Mouse (Mus musculus): ENCODE measurements around the gene Mss51.

DNA sequence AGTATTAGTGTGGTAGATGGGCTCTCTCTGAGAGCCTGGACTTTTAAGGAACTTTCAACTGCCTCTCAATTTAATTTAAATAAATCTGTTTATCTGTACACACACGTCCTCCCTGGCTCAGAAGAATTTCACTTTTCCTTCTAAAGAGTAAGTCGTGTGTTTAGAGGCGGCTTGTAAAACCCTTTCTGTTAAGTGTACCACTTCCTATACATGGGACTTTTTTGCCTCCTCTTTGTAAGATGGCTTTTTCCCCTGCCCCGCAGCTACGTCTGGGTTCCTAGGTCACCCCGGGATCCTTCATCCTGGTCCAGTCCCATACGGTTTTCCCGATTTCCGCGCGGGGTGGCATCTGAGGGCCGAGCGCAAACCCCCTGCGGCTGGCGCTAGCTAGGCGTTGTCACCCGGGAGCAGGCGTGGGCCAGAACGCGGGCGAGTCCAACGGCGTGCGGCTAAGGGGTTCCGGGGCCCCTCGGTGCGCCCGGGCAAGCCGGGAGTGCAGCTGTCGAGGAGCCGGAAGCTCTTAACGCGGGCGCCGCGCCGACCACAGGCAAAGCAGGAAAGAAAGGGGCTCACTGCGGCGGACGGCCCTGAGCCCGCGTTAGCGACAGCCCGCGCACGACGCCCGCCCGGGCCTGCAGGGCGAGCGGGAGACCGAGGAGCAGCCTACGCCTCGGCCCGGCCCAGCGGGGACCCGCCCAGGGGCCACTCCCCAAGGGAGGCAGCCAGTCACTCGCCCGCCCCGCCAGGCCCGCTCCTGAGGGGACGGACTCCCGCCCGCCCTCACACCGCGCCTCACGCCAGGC lies 49.0 kb upstream of the Mss51 start:
- no peak for TF ChIP-seq CTCF (IDR thresholded peaks at IDR 0.05; ENCODE audit: control insufficient read depth, insufficient read depth, insufficient read length)
- no peak for TF ChIP-seq FOSL1 (IDR thresholded peaks at IDR 0.05; ENCODE audit: insufficient read depth, low read length, poor library complexity, severe bottlenecking)
- TF ChIP-seq USF1 (IDR thresholded peaks at IDR 0.05; ENCODE audit: low read depth), result no peak
- peak; percentile 10 for TF ChIP-seq MAX (IDR thresholded peaks at IDR 0.05)
- no peak for TF ChIP-seq MYOG (IDR thresholded peaks at IDR 0.05; ENCODE audit: control insufficient read depth, extremely low read depth, insufficient read length)
- TF ChIP-seq MYOD1 (IDR thresholded peaks at IDR 0.05; ENCODE audit: control insufficient read depth, insufficient read length, low read depth), result no peak

Data from C2C12 (cell line).